Mouse (Mus musculus) embryonic facial prominence, embryonic 10.5 days (tissue): ENCODE data around the gene Gad2. TPM values are rescaled to one million over a fixed set of nuclear protein-coding genes. Genes with fewer than 3 reads are reported as not detected.
A peak's percentile ranks its signal among the peaks of the same experiment; 100 is the strongest.
"Not testable (repeated sequence)": the region's sequence is repeated elsewhere in the genome, so short reads cannot be mapped to it uniquely, and the experiment has no call there.

Experiments used
- DNase-seq: peaks from one replicate; pipeline ENCODE4 v3.0.0-alpha.2; 2017; ENCODE audit warnings: low spot score
- H3K27ac ChIP-seq: fragments of 300-500 bp; sonication (generic); replicated peaks from 2 replicates; pipeline ENCODE4 v1.5.1; 2016; ENCODE audit warnings: mild to moderate bottlenecking
- H3K27me3 ChIP-seq: fragments of 300-500 bp; sonication (generic); replicated peaks from 2 replicates; pipeline ENCODE4 v1.6.1; 2016; ENCODE audit warnings: low read depth, mild to moderate bottlenecking; ENCODE audit not compliant: poor library complexity, severe bottlenecking
- H3K36me3 ChIP-seq: fragments of 300-500 bp; sonication (generic); replicated peaks from 2 replicates; pipeline ENCODE4 v1.6.1; 2016; ENCODE audit warnings: mild to moderate bottlenecking, moderate library complexity
- H3K4me1 ChIP-seq: fragments of 300-500 bp; sonication (generic); 2 replicates; pipeline ENCODE4 v1.6.1; 2016
- H3K4me3 ChIP-seq: fragments of 300-500 bp; sonication (generic); 2 replicates; pipeline ENCODE4 v1.5.1; 2016; ENCODE audit warnings: mild to moderate bottlenecking, moderate library complexity
- H3K9me3 ChIP-seq: fragments of 300-500 bp; sonication (generic); 2 replicates; pipeline ENCODE4 v1.6.1; 2016; ENCODE audit warnings: mild to moderate bottlenecking
- WGBS: fragments of 180-500 bp; shearing (Covaris S2); methylation state at CpG from one replicate; pipeline ENCODE4 v1.1.7; 2016; 5-methylcytosine and 5-hydroxymethylcytosine counted together
- polyA plus RNA-seq: library from polyadenylated mRNA; unstranded; fragments of >200 nt; fragmentation: Nextera tagmentation; extraction: Ambion mirVana; gene quantifications from 2 replicates; pipeline ENCODE4 v1.2.1, GENCODE M21; 2016

The Gad2 gene
- polyA plus RNA-seq, result 1.7 and 3.4 TPM in 2 replicates

GRCm38 (mm10) chr2:22621828-22622731 is at the start of gene Gad2:
Gene Gad2, plus strand, starts transcription at chr2:22622205.
- Histone ChIP-seq H3K27me3 (peaks cover 100% of the 10 kb centered on the region), H3K27ac (no peak within 1 kb of the TSS; the same call in none of the 2 replicates), H3K9me3 (no peaks in the 10 kb centered on the region), H3K4me3 (peak within 1 kb of the TSS; percentile 55), H3K36me3 (no peaks in the 10 kb centered on the region), H3K4me1 (peaks cover 33% of the 10 kb centered on the region)
- DNase-seq, result peak; percentile 77
- 1% methylated on average over 55 of the region's 55 CpGs for WGBS

GRCm38 (mm10) chr2:22587469-22588169 is 34.4 kb upstream of the Gad2 start:
- not testable (repeated sequence) for H3K4me1 ChIP-seq, H3K4me3 ChIP-seq, H3K36me3 ChIP-seq, H3K27ac ChIP-seq, H3K27me3 ChIP-seq, H3K9me3 ChIP-seq, DNase-seq
- 83% methylated on average over 14 of the region's 14 CpGs for WGBS

- H3K36me3 ChIP-seq, H3K27ac ChIP-seq, H3K4me3 ChIP-seq, H3K27me3 ChIP-seq, H3K4me1 ChIP-seq, H3K9me3 ChIP-seq, DNase-seq: not testable (repeated sequence)
- WGBS, result 90% methylated on average over 5 of the region's 5 CpGs
Measured at GRCm38 (mm10) chr2:22588170-22588541, 33.8 kb upstream of the Gad2 start.

- not testable (repeated sequence) for H3K4me1 ChIP-seq, H3K4me3 ChIP-seq, H3K9me3 ChIP-seq, H3K27ac ChIP-seq, DNase-seq, H3K27me3 ChIP-seq, H3K36me3 ChIP-seq
- WGBS, result 72% methylated on average over 12 of the region's 12 CpGs
Measured at GRCm38 (mm10) chr2:22588673-22589381, 33.2 kb upstream of the Gad2 start.

- WGBS, result 88% methylated on average over 16 of the region's 17 CpGs
- H3K4me1 ChIP-seq, H3K4me3 ChIP-seq, H3K9me3 ChIP-seq, H3K27ac ChIP-seq, H3K36me3 ChIP-seq, H3K27me3 ChIP-seq, DNase-seq: not testable (repeated sequence)
Measured at GRCm38 (mm10) chr2:22589382-22590205, 32.4 kb upstream of the Gad2 start.

- Histone ChIP-seq H3K36me3 (no peaks in the 10 kb centered on the region), H3K27ac (no peak overlapping the region), H3K27me3 (no peaks in the 10 kb centered on the region), H3K9me3 (no peaks in the 10 kb centered on the region), H3K4me1 (no peaks in the 10 kb centered on the region), H3K4me3 (no peak overlapping the region)
- no peak for DNase-seq
Measured at GRCm38 (mm10) chr2:22590206-22590490, 31.9 kb upstream of the Gad2 start.

GRCm38 (mm10) chr2:22617951-22618350 is 4.1 kb upstream of the Gad2 start:
- DNase-seq, result peak; percentile 39
- 1% methylated on average over 9 of the region's 9 CpGs for WGBS
- H3K27me3 ChIP-seq, result peaks cover 67% of the 10 kb centered on the region

GRCm38 (mm10) chr2:22619416-22619815 is 2.6 kb upstream of the Gad2 start:
- Histone ChIP-seq H3K27me3 (peaks cover 82% of the 10 kb centered on the region), H3K4me3 (no peak overlapping the region), H3K9me3 (no peaks in the 10 kb centered on the region), H3K36me3 (no peaks in the 10 kb centered on the region), H3K4me1 (peaks cover 33% of the 10 kb centered on the region), H3K27ac (no peak overlapping the region)
- 4% methylated on average over 12 of the region's 12 CpGs for WGBS
- DNase-seq, result peak; percentile 17

More at GRCm38 (mm10) chr2:22617951-22618350, 4.1 kb upstream of the Gad2 start:
- Histone ChIP-seq H3K4me3 (no peak overlapping the region), H3K27ac (no peak overlapping the region), H3K9me3 (no peaks in the 10 kb centered on the region), H3K36me3 (no peaks in the 10 kb centered on the region), H3K4me1 (peaks cover 23% of the 10 kb centered on the region)

- WGBS, result 1% methylated on average over 6 of the region's 6 CpGs
- Histone ChIP-seq H3K36me3 (no peaks in the 10 kb centered on the region), H3K27me3 (peaks cover 88% of the 10 kb centered on the region), H3K9me3 (no peaks in the 10 kb centered on the region), H3K27ac (no peak overlapping the region), H3K4me3 (no peak overlapping the region), H3K4me1 (peaks cover 33% of the 10 kb centered on the region)
- DNase-seq, result peak; percentile 9
Measured at GRCm38 (mm10) chr2:22620030-22620429, 2.0 kb upstream of the Gad2 start.

- peaks cover 33% of the 10 kb centered on the region for H3K4me1 ChIP-seq
- peaks cover 93% of the 10 kb centered on the region for H3K27me3 ChIP-seq
- WGBS, result 2% methylated on average over 7 of the region's 7 CpGs
- no peaks in the 10 kb centered on the region for H3K36me3 ChIP-seq
- H3K4me3 ChIP-seq, result no peak overlapping the region
- no peaks in the 10 kb centered on the region for H3K9me3 ChIP-seq
- no peak for DNase-seq
- H3K27ac ChIP-seq, result no peak overlapping the region
Measured at GRCm38 (mm10) chr2:22620534-22620933, 1.5 kb upstream of the Gad2 start.

GRCm38 (mm10) chr2:22620978-22621827 is 802 bp upstream of the Gad2 start:
- 2% methylated on average over 20 of the region's 20 CpGs for WGBS
- peak; percentile 26 for DNase-seq
- H3K4me1 ChIP-seq, result peaks cover 33% of the 10 kb centered on the region
- H3K9me3 ChIP-seq, result no peaks in the 10 kb centered on the region
- H3K36me3 ChIP-seq, result no peaks in the 10 kb centered on the region
- H3K27me3 ChIP-seq, result peaks cover 100% of the 10 kb centered on the region
- no peak overlapping the region for H3K27ac ChIP-seq
- peak overlapping the region; percentile 55; the same call in 1 of the 2 replicates for H3K4me3 ChIP-seq
